Mouse (Mus musculus): ENCODE results near the gene BC048671. TPM values are rescaled to one million over a fixed set of nuclear protein-coding genes. Genes with fewer than 3 reads are reported as not detected.

Gene BC048671
- polyA plus RNA-seq, 1 experiment from 2014 or later = not detected

- Histone ChIP-seq H3K36me3 (no peaks in the 10 kb centered on the region), H3K4me1 (peaks cover 6% of the 10 kb centered on the region; the same call in 1 of the 2 replicates), H3K4me3 (peak within 1 kb of the TSS; percentile 50), H3K27ac (peak within 1 kb of the TSS; percentile 24; the same call in 1 of the 2 replicates), H3K27me3 (ENCODE audit: insufficient read depth, poor library complexity, severe bottlenecking) (peaks cover 39% of the 10 kb centered on the region), H3K9me3 (no peaks in the 10 kb centered on the region)
- 3% methylated on average over 22 of the region's 22 CpGs for WGBS
- DNase-seq (ENCODE audit: low spot score) = no peak
Observed at GRCm38 (mm10) chr6:90324991-90325390, 24.0 kb downstream of the BC048671 start, which contains the start of gene Chst13. TSS of gene Chst13 (minus strand) at chr6:90325185.

DNA sequence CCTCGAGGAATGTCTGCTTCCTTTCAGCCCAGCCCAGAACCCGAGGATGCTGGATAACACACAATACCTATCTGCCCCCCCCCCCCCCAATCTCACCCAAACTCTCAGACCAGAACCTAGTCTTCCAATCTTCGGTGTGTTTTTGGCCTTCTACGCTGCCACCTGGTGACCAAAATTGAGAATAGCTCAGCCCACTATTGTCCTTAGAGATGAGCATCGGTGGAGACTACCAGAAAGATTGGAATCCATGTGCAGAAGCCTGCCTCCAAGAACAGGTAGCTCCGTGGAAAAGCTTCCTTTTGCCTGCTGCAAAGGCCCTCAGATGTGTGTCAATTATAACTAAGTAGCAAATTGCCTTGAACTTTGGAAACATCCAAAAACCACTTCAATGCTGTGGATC is 26.7 kb downstream of the BC048671 start:
- WGBS = 17% methylated on average over 6 of the region's 6 CpGs
- Histone ChIP-seq H3K27ac (no peak overlapping the region), H3K4me1 (peaks cover 6% of the 10 kb centered on the region; the same call in 1 of the 2 replicates), H3K36me3 (no peaks in the 10 kb centered on the region), H3K4me3 (no peak overlapping the region), H3K9me3 (no peaks in the 10 kb centered on the region), H3K27me3 (ENCODE audit: insufficient read depth, poor library complexity, severe bottlenecking) (peaks cover 39% of the 10 kb centered on the region)
- no peak for DNase-seq (ENCODE audit: low spot score)

DNA sequence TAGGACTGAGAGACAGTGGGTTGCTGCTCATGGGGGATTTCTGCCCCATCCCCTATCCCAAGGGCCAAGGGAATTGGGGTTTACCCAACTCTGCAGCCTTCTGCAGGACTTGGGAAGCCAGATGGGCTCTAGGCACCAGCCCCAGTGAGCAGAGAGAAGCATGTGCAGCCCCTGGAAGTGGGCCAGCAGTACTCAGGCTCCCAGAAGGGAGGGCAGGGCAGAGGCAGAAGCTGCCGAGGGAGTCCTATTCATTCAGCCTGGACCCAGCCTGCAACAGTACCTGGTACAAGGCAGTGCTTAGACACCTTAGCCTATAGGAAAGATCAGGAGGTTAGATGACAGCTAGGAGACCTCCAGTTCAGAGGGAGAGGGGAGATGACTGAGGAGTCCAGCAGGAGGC is 28.9 kb downstream of the BC048671 start:
- Histone ChIP-seq H3K36me3 (no peaks in the 10 kb centered on the region), H3K27me3 (ENCODE audit: insufficient read depth, poor library complexity, severe bottlenecking) (peaks cover 24% of the 10 kb centered on the region), H3K27ac (no peak overlapping the region), H3K9me3 (no peaks in the 10 kb centered on the region), H3K4me1 (peaks cover 3% of the 10 kb centered on the region; the same call in 1 of the 2 replicates), H3K4me3 (no peak overlapping the region)
- 55% methylated on average over 1 of the region's 1 CpGs for WGBS
- no peak for DNase-seq (ENCODE audit: low spot score)

DNA sequence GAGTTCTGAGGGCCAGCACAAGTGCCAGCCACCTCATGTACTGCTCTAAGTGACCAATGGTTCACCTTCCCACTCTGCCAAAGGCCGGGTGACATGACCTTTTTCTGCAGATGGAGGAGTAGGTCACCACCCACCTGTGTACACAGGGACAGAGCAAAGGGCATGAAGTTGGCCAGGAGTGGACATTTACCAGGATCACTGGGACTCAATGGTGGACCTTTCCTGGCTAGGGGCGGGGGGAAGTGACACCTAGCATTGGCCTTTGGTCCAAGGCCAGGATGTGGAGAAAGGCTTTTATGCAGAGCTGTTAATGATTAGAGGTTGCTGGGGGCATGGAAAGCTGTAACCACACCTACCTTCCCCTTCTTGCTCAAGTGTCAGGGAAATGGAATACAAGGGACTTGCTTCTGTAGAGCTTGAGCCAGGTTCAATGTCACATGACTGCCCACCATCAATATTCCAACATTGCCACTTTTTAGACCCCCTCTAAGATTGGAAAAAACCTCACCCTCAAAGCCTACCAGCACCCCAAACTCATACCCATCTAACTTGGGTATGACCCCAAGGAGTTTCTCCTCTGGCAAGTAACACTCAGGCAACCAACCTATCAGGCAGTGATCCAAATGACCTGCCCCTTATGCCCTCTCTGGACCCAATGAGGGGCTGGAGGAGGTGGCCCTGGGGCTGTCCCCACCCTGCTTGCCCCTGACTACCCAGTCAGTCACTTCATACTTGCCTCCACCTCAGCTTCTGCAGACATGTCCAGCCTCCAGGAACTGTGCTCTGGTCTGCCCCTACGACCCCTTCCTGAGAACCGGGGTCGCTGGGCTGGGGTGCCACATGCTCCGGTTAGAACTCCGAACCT is 31.8 kb downstream of the BC048671 start, which contains the start of gene Uroc1:
Gene Uroc1 (plus strand): TSS at position 724 of the 865 bp plus-strand sequence.
- H3K4me3 ChIP-seq = no peak within 1 kb of the TSS
- H3K36me3 ChIP-seq = no peaks in the 10 kb centered on the region
- DNase-seq (ENCODE audit: low spot score) = no peak
- H3K27ac ChIP-seq = no peak within 1 kb of the TSS
- 80% methylated on average over 7 of the region's 7 CpGs for WGBS
- no peaks in the 10 kb centered on the region; the same call in 1 of the 2 replicates for H3K27me3 ChIP-seq (ENCODE audit: insufficient read depth, poor library complexity, severe bottlenecking)
- no peaks in the 10 kb centered on the region for H3K9me3 ChIP-seq
- H3K4me1 ChIP-seq = no peaks in the 10 kb centered on the region

DNA sequence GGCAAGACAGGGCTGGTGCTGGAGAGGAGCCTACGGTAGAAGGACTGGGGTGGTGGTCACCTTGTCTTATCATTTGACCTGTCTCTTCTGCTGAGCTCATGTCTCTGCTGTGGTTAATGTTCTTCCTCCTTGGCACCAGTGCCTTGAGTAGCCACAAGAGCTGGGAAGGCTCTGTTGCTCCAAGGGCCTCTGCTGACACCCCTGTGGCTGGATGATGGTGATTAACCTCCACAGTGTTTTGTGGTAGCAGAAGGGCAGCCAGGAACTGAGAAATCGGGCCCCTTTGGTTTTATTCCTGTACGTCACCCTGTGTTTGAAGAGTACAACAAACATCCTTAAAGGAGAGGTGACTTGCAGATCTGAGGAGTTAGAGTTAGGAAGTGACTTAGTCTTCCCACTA is 33.2 kb downstream of the BC048671 start:
- no peaks in the 10 kb centered on the region for H3K9me3 ChIP-seq
- H3K27ac ChIP-seq = no peak overlapping the region
- no peaks in the 10 kb centered on the region for H3K36me3 ChIP-seq
- DNase-seq (ENCODE audit: low spot score) = no peak
- no peaks in the 10 kb centered on the region for H3K4me1 ChIP-seq
- no peaks in the 10 kb centered on the region; the same call in 1 of the 2 replicates for H3K27me3 ChIP-seq (ENCODE audit: insufficient read depth, poor library complexity, severe bottlenecking)
- 73% methylated on average over 3 of the region's 3 CpGs for WGBS
- H3K4me3 ChIP-seq = no peak overlapping the region

- DNase-seq (ENCODE audit: low spot score) = no peak
- WGBS = 64% methylated on average over 2 of the region's 2 CpGs
- Histone ChIP-seq H3K27ac (no peak overlapping the region), H3K36me3 (no peaks in the 10 kb centered on the region), H3K4me3 (no peak overlapping the region), H3K4me1 (no peaks in the 10 kb centered on the region), H3K27me3 (ENCODE audit: insufficient read depth, poor library complexity, severe bottlenecking) (no peaks in the 10 kb centered on the region), H3K9me3 (no peaks in the 10 kb centered on the region)
Observed at GRCm38 (mm10) chr6:90342343-90342742, 41.3 kb downstream of the BC048671 start.

DNA sequence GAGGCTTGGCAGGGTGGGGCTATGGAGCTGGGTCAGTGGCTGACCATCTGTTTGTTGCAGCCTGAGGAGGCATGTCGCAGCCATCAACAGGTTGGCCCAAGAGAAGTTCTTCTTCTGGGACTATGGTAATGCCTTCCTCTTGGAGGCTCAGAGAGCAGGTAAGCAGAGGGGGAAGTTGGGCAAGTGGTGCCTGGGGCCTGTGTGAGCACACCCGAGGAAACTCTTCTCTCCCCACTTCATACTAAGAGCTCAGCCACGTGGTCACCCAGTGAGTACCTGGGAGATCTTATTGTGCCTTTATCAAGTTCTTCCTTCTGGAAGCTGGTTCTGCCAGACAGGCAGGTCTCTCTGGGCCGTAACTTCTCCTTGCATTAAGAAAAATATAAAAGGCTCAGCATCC is 46.2 kb downstream of the BC048671 start:
- Histone ChIP-seq H3K27me3 (ENCODE audit: insufficient read depth, poor library complexity, severe bottlenecking) (no peaks in the 10 kb centered on the region), H3K9me3 (no peaks in the 10 kb centered on the region), H3K4me3 (no peak overlapping the region), H3K4me1 (no peaks in the 10 kb centered on the region), H3K36me3 (no peaks in the 10 kb centered on the region), H3K27ac (no peak overlapping the region)
- 72% methylated on average over 4 of the region's 4 CpGs for WGBS
- no peak for DNase-seq (ENCODE audit: low spot score)

- Histone ChIP-seq H3K9me3 (no peaks in the 10 kb centered on the region), H3K27me3 (ENCODE audit: insufficient read depth, poor library complexity, severe bottlenecking) (no peaks in the 10 kb centered on the region), H3K36me3 (no peaks in the 10 kb centered on the region), H3K4me1 (no peaks in the 10 kb centered on the region), H3K4me3 (no peak overlapping the region), H3K27ac (no peak overlapping the region)
- DNase-seq (ENCODE audit: low spot score) = no peak
- 73% methylated on average over 4 of the region's 4 CpGs for WGBS
Observed at GRCm38 (mm10) chr6:90348500-90348899, 47.5 kb downstream of the BC048671 start.

DNA sequence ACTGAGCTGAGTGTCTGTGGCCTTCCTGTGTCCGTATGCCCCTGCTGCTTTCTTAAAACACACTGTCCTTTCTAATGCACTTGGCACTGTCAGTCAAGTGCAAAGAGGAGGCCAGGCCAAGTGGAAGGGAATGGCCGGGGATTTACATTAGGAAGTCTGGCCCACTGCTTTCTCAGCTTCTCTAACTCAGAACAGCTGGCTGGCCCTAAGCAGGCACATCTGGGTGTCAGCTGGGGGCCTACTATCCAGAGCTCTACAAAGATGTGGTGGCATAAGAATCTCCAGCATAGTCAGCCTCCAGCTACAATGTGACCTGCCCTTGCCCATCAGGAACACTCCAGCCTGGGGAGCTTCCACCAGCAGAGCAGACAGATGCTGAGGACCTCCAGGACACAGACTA is 49.0 kb downstream of the BC048671 start:
- no peak for DNase-seq (ENCODE audit: low spot score)
- no peaks in the 10 kb centered on the region for H3K9me3 ChIP-seq
- no peaks in the 10 kb centered on the region for H3K36me3 ChIP-seq
- 74% methylated on average over 2 of the region's 2 CpGs for WGBS
- H3K27ac ChIP-seq = no peak overlapping the region
- no peaks in the 10 kb centered on the region for H3K27me3 ChIP-seq (ENCODE audit: insufficient read depth, poor library complexity, severe bottlenecking)
- no peaks in the 10 kb centered on the region for H3K4me1 ChIP-seq
- no peak overlapping the region for H3K4me3 ChIP-seq

Other genes with a start within 250 kb of the BC048671 start
- gene Vmn1r49, start 222.7 kb upstream of the BC048671 start, polyA plus RNA-seq (2016; fragmentation: Nextera tagmentation; extraction: Ambion mirVana) = not detected in 2 replicates
- not detected in 2 replicates for gene Vmn1r50, start 199.8 kb upstream of the BC048671 start, polyA plus RNA-seq (2016; fragmentation: Nextera tagmentation; extraction: Ambion mirVana)
- gene Vmn1r51, start 178.6 kb upstream of the BC048671 start, polyA plus RNA-seq (2016; fragmentation: Nextera tagmentation; extraction: Ambion mirVana) = not detected in 2 replicates
- gene Vmn1r52, start 126.4 kb upstream of the BC048671 start, polyA plus RNA-seq (2016; fragmentation: Nextera tagmentation; extraction: Ambion mirVana) = not detected in 2 replicates
- gene V1ra8, start 98.4 kb upstream of the BC048671 start, polyA plus RNA-seq (2016; fragmentation: Nextera tagmentation; extraction: Ambion mirVana) = not detected in 2 replicates
- gene Vmn1r53, start 76.8 kb upstream of the BC048671 start, polyA plus RNA-seq (2016; fragmentation: Nextera tagmentation; extraction: Ambion mirVana) = not detected in 2 replicates
- gene Vmn1r54, start 54.9 kb upstream of the BC048671 start, polyA plus RNA-seq (2016; fragmentation: Nextera tagmentation; extraction: Ambion mirVana) = not detected in 2 replicates
- 0.44 and 1.6 TPM in 2 replicates for gene Chst13, start 24.0 kb downstream of the BC048671 start, polyA plus RNA-seq (2016; fragmentation: Nextera tagmentation; extraction: Ambion mirVana)
- gene Uroc1, start 32.1 kb downstream of the BC048671 start, polyA plus RNA-seq (2016; fragmentation: Nextera tagmentation; extraction: Ambion mirVana) = 0.21 TPM in 1 of 2 replicates, not detected in the other
- gene Zxdc, start 68.3 kb downstream of the BC048671 start, polyA plus RNA-seq (2016; fragmentation: Nextera tagmentation; extraction: Ambion mirVana) = 5.3 and 5.5 TPM in 2 replicates
- gene Cfap100, start 127.6 kb downstream of the BC048671 start, polyA plus RNA-seq (2016; fragmentation: Nextera tagmentation; extraction: Ambion mirVana) = 0.12 TPM in 1 of 2 replicates, not detected in the other
- gene Klf15, start 161.4 kb downstream of the BC048671 start, polyA plus RNA-seq (2016; fragmentation: Nextera tagmentation; extraction: Ambion mirVana) = 7.9 and 11.5 TPM in 2 replicates
- 0.93 and 1.3 TPM in 2 replicates for gene Aldh1l1, start 185.2 kb downstream of the BC048671 start, polyA plus RNA-seq (2016; fragmentation: Nextera tagmentation; extraction: Ambion mirVana)